Mouse (Mus musculus): ENCODE data around the gene Usp53. TPM values are rescaled to one million over a fixed set of nuclear protein-coding genes. Genes with fewer than 3 reads are reported as not detected.

Gene Usp53
- polyA plus RNA-seq, 1 experiment: 3.9 TPM

DNA sequence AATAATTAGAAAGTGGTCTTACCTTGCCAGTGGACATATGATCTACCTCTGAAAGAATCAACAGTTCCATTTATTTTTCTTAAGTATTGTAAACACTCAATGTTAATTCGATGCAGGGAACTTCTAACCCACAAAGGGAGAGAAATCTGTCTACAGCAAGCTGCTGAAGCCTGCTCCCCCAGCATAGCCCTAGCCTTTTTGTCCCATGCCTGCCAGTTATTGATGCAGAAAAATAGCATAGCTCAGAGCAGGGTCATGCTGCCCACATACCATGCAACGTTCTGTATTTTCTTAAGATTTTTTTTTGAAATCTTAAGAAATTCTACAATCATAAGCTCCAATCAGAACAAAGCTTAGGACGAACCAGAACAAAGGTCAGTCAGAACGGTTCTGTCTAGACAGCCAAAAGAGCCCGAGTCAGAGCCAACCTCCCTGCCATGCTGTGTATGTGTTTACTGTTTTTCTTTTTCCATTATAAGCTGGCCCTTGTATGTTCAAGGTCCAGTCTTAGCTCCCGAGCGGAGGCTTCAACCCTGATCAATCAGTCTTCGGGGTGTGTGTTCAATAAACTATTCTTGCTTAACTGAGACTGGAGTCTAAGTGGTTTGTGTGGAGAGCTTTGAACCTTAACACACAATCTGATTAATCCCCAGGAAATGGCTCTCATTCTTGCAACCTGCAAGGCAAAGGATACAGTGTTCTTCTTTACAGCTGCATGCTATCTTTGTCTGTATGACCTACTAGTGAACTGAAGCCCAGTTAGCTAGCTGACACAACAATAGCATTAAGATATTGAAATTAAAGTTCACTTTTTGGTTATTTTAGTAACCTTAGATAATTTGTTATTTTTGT, 62.4 kb downstream of the Usp53 start:
- Histone ChIP-seq H3K27ac (ENCODE audit: insufficient read depth, low read depth, low read length) (no peak overlapping the region), H3K4me3 (ENCODE audit: insufficient read depth, low read length) (no peak overlapping the region), H3K4me1 (ENCODE audit: control insufficient read depth, insufficient read depth, low read length) (peaks cover 7% of the 10 kb centered on the region; the same call in 1 of the 2 replicates)
- TF ChIP-seq POLR2A (IDR thresholded peaks at IDR 0.05; ENCODE audit: borderline replicate concordance, low read depth, low read length) (no peak), CTCF (IDR thresholded peaks at IDR 0.05; ENCODE audit: low read depth, low read length) (no peak)

DNA sequence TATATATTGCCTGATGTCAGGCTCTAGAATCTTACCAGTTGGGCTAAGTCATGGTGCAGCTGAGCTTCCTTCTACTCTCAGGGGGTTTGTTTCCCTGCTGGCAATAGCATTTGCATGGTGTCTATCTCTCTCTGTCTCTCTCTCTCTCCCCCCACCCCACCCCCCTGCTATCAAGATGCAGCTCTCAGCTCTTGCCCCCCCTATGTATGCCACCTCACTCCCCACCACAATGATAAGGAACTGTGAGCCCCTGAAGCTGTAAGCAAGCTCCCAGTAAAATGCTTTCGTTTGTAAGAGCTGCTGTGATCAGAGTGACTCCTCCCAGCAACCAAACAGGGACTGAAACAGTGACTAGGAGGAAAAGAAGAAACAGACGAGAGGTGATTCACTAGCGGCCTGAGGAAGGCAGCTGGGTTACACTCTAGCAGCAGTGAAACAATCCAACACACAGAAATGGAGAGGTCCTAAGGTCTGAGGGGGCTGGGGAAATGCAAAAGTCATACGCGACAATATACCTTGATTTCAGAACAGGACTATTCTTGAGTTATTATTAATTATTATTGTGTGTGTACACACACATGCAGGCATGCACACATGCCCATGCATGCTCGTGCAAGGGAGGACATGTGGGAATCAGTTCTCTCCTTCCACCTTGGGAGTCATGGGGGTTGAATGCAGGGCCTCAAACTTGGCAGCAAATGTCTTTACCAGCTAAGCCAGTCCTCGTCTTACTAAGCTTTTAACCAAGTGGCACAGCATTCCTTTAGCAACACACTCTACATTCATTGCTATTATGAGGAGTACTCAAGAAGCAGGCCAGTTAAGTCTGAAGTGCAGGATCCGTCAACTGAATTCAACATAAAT, 63.5 kb downstream of the Usp53 start:
- TF ChIP-seq CTCF (IDR thresholded peaks at IDR 0.05; ENCODE audit: low read depth, low read length) (no peak), POLR2A (IDR thresholded peaks at IDR 0.05; ENCODE audit: borderline replicate concordance, low read depth, low read length) (no peak)
- no peak overlapping the region for H3K27ac ChIP-seq (ENCODE audit: insufficient read depth, low read depth, low read length)
- 0 out of 2 replicates have a peak, but pooled peaks cover 3% of the 10 kb centered on the region for H3K4me1 ChIP-seq (ENCODE audit: control insufficient read depth, insufficient read depth, low read length)
- no peak overlapping the region for H3K4me3 ChIP-seq (ENCODE audit: insufficient read depth, low read length)

DNA sequence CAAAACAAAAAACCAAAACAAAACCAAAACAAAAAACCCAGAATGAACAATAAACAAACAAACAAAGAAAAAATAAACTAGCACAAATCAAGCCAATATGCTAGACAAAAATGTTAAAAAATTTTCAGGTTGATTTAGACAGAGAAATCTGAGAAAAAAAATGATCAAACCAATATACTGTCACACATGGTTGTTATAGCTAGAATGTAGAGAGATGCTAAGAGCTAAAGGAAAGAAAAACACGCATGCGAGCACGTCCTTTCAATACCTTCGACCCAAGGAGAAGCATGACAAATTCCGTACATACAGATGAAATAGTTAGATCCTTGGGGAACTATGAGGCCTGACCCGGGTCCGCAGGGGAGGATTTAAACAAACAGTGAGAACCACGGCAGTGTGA, 65.0 kb downstream of the Usp53 start, which contains the start of gene Gm10959:
TSS of gene Gm10959 (minus strand) at position 101 of the 400 bp plus-strand sequence.
- TF ChIP-seq CTCF (IDR thresholded peaks at IDR 0.05; ENCODE audit: low read depth, low read length) (no peak), POLR2A (IDR thresholded peaks at IDR 0.05; ENCODE audit: borderline replicate concordance, low read depth, low read length) (no peak)
- H3K27ac ChIP-seq (ENCODE audit: insufficient read depth, low read depth, low read length): no peak within 1 kb of the TSS

DNA sequence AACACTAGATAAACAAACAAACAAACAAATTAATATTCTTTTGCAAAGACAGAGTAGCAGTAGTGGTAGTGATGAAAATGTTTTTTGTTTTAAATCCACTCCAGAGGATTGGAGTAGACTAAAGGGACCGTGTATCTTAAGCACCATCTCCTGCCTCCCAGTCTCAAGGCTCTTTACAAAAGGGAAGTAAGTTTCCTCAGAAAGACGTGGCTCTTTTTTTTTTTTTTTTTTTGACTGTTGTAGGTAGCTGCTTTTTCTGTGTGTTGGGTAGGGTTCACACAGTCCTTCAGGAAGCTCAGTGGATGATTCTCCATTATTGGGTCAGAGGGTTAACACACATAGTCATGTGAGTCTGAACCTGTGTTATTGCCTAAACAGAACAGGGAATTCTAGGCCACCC, 65.6 kb downstream of the Usp53 start:
- Histone ChIP-seq H3K4me1 (ENCODE audit: control insufficient read depth, insufficient read depth, low read length) (0 out of 2 replicates have a peak, but pooled peaks cover 3% of the 10 kb centered on the region), H3K4me3 (ENCODE audit: insufficient read depth, low read length) (no peak overlapping the region), H3K27ac (ENCODE audit: insufficient read depth, low read depth, low read length) (no peak overlapping the region)
- TF ChIP-seq POLR2A (IDR thresholded peaks at IDR 0.05; ENCODE audit: borderline replicate concordance, low read depth, low read length) (no peak), CTCF (IDR thresholded peaks at IDR 0.05; ENCODE audit: low read depth, low read length) (no peak)

More for the DNA sequence above, 65.0 kb downstream of the Usp53 start, which contains the start of gene Gm10959:
- Histone ChIP-seq H3K4me1 (ENCODE audit: control insufficient read depth, insufficient read depth, low read length) (0 out of 2 replicates have a peak, but pooled peaks cover 3% of the 10 kb centered on the region), H3K4me3 (ENCODE audit: insufficient read depth, low read length) (no peak within 1 kb of the TSS)

DNA sequence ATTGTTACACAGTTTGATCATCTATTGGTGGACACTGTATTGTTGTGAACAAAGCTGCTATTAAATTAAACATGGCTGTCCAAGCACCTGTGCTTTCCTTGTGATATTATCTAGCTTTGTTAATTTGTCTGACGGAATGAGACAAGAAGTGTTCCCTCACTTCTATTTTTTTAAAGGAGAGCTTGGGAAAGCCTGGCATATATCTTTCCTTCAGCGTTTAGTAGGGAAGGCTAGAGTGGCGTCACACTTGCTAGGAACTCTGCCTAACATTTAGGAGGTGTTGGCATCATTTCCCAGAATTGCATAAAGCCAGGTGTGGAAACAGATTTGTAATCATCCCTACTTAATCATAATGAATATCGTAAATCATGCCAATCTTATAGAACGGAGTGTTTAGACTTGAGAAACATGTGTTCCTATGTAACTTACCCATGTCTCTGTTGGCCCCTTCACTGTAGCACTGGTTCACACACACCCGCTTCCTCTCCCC, 68.1 kb downstream of the Usp53 start:
- H3K4me3 ChIP-seq (ENCODE audit: insufficient read depth, low read length): no peak overlapping the region
- H3K4me1 ChIP-seq (ENCODE audit: control insufficient read depth, insufficient read depth, low read length): 0 out of 2 replicates have a peak, but pooled peaks cover 3% of the 10 kb centered on the region
- no peak overlapping the region for H3K27ac ChIP-seq (ENCODE audit: insufficient read depth, low read depth, low read length)
- TF ChIP-seq CTCF (IDR thresholded peaks at IDR 0.05; ENCODE audit: low read depth, low read length): no peak
- TF ChIP-seq POLR2A (IDR thresholded peaks at IDR 0.05; ENCODE audit: borderline replicate concordance, low read depth, low read length): no peak

DNA sequence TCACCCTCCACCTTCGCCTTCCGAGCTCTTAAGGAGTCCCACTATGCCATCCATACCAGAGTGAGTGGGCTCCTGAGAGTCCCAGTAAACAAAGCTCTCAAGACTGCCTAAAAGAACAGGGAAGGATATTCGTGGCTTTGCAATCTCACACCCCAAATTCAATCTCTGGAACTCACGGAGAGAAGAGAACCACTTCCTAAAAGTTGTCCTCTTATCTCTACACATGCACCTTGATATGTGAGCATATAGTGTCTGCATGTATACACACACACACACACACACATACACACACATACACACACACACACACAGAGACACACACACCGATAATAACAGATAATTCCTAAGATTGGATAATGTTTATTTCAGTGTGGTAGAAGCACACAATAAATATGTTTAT, 68.8 kb downstream of the Usp53 start:
- H3K4me3 ChIP-seq (ENCODE audit: insufficient read depth, low read length): no peak overlapping the region
- no peak overlapping the region for H3K27ac ChIP-seq (ENCODE audit: insufficient read depth, low read depth, low read length)
- H3K4me1 ChIP-seq (ENCODE audit: control insufficient read depth, insufficient read depth, low read length): 0 out of 2 replicates have a peak, but pooled peaks cover 3% of the 10 kb centered on the region
- TF ChIP-seq CTCF (IDR thresholded peaks at IDR 0.05; ENCODE audit: low read depth, low read length): no peak
- TF ChIP-seq POLR2A (IDR thresholded peaks at IDR 0.05; ENCODE audit: borderline replicate concordance, low read depth, low read length): no peak

DNA sequence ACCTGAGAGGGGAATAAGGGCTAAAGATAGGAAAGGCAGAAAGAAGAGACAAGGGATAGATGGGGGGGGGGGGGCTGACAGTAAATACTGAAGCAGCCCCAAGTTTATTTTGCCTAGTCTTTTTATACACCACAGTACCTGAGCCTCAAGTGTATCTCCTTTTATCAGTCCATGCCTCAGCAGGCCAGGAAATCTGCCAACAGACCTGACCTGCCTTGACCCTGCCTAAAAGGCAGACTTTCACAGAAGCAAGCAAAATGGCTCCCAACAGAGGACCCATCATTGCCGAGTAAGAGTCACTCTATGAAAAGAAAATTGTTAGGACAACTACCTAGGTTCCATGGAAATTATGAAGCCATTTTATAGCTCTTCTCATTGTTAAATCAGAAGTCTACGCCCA, 76.5 kb downstream of the Usp53 start:
- TF ChIP-seq CTCF (IDR thresholded peaks at IDR 0.05; ENCODE audit: low read depth, low read length) (no peak), POLR2A (IDR thresholded peaks at IDR 0.05; ENCODE audit: borderline replicate concordance, low read depth, low read length) (no peak)
- Histone ChIP-seq H3K27ac (ENCODE audit: insufficient read depth, low read depth, low read length) (no peak overlapping the region), H3K4me3 (ENCODE audit: insufficient read depth, low read length) (no peak overlapping the region)

DNA sequence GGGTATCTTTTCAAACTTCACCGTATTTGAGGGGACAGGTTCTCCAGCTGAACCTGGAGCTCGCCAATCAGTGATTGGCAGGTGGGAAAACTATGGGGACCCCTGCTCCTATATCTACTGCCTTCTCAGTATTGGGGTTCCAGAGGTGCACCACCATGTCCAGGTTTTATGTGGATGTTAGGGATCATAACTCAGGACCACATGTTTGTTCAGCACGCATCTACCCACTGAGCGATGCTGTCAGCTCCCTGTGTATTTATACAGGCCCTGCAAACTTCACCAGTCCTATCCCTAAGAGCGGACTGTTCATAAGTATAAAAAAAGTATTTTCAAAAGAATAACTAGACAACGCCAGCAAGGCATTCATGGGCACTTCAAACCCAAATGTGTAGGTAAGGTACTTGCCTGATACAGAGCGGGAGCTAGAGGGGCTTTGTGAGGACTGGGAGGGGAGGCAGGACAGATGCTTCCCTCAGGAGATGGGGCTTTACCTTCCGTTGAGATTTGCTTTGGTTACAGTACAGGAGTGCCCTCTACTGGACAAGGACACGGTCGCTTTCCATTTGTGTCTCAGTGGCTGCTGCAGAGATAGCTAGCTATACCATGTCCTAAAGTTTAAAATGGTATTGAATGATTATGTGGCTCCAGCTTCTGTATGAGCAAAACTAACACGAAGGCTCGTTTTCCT, 80.4 kb downstream of the Usp53 start:
- no peak overlapping the region for H3K27ac ChIP-seq (ENCODE audit: insufficient read depth, low read depth, low read length)
- no peaks in the 10 kb centered on the region for H3K4me1 ChIP-seq (ENCODE audit: control insufficient read depth, insufficient read depth, low read length)

More for the DNA sequence above, 76.5 kb downstream of the Usp53 start:
- no peaks in the 10 kb centered on the region for H3K4me1 ChIP-seq (ENCODE audit: control insufficient read depth, insufficient read depth, low read length)

DNA sequence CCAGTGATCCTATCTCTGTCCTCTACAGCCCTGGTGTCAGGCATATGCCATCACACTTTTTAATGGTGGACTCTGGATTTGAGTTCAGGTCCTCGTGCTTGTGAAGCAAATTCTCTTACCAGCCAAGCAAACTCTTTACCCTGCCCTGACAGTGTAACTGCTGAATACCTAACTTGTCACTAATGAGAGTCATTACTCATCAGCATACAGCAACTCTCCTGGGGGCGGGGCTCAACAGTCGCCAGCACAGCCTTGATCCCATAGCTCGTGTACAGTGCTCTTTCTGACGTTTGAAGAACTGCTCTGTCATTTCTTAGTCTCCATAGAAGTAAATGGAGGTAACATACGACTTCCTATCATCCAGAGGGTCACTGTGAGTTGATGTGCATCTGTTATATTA, 86.1 kb downstream of the Usp53 start:
- Histone ChIP-seq H3K4me3 (ENCODE audit: insufficient read depth, low read length) (no peak overlapping the region), H3K27ac (ENCODE audit: insufficient read depth, low read depth, low read length) (no peak overlapping the region), H3K4me1 (ENCODE audit: control insufficient read depth, insufficient read depth, low read length) (no peaks in the 10 kb centered on the region)
- TF ChIP-seq CTCF (IDR thresholded peaks at IDR 0.05; ENCODE audit: low read depth, low read length) (no peak), POLR2A (IDR thresholded peaks at IDR 0.05; ENCODE audit: borderline replicate concordance, low read depth, low read length) (no peak)

More for the DNA sequence above, 80.4 kb downstream of the Usp53 start:
- no peak overlapping the region for H3K4me3 ChIP-seq (ENCODE audit: insufficient read depth, low read length)
- TF ChIP-seq CTCF (IDR thresholded peaks at IDR 0.05; ENCODE audit: low read depth, low read length) (peak; percentile 58; the same call in 1 of the 2 replicates), POLR2A (IDR thresholded peaks at IDR 0.05; ENCODE audit: borderline replicate concordance, low read depth, low read length) (no peak)

Data from bone marrow macrophage, adult 2 months (primary cell).